Mouse (Mus musculus): ENCODE measurements around the gene Rpl27. TPM values are rescaled to one million over a fixed set of nuclear protein-coding genes. Genes with fewer than 3 reads are reported as not detected.
"Not testable (repeated sequence)": the region's sequence is repeated elsewhere in the genome, so short reads cannot be mapped to it uniquely, and the experiment has no call there.

Gene Rpl27
- total and polyA plus RNA-seq, 3 experiments: 595 to 2,621 TPM; not detected in 1

DNA sequence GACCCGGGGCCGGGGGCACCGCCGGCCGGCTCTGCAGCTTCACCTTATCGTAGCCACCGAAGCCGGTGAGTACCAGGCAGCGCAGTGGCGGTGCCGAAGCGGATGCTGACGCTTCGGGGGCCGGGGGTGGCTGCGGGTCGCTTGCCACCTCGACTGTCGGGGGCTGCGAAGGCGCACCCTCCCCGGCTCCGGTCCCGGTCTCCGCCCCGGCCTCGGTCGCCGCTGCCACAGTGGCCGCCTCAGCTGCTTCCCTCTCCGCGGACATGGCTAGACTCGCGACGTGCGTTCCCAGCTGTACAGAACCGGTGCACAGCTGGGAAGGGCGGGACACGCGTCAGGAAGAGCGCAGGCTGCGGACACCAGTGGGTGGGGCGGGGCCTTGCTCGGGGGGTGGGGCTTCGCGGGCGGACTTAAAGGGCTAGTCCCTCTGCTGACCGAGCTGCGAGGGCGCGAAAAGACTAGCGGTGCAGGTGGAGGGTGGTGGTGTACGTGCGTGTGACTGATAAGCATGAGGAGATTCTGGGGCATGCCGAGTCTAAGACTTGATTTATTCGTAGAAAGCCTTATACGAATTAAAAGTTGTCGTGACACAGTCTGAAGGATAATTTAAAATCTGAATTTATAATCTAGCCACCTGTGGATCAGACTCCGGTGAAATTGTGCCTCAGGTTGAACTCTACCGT lies 23.9 kb downstream of the Rpl27 start, which contains the start of gene Vat1:
TSS of gene Vat1 (minus strand) at position 362 of the 683 bp plus-strand sequence.
- TF ChIP-seq E2F4 (IDR thresholded peaks at IDR 0.05; ENCODE audit: borderline replicate concordance, low read depth, low read length) (peak; percentile 92), TAL1 (IDR thresholded peaks at IDR 0.05; ENCODE audit: low read length) (peak; percentile 34), MAFK (IDR thresholded peaks at IDR 0.05; ENCODE audit: borderline replicate concordance, low read depth, low read length) (no peak), ETS1 (IDR thresholded peaks at IDR 0.05; ENCODE audit: low read depth, low read length) (peak; percentile 78), SIN3A (IDR thresholded peaks at IDR 0.05; ENCODE audit: low read length) (peak; percentile 79; the same call in 1 of the 2 replicates), POLR2AphosphoS2 (IDR thresholded peaks at IDR 0.05; ENCODE audit: low read length) (no peak; the same call in 1 of the 2 replicates), KAT2A (conservative IDR thresholded peaks at IDR 0.05; ENCODE audit: low read depth, low read length) (no peak), BHLHE40 (IDR thresholded peaks at IDR 0.05; ENCODE audit: borderline replicate concordance, low read depth, low read length) (0 out of 2 replicates have a peak, but pooled peaks have one; percentile 41), EP300 (IDR thresholded peaks at IDR 0.05; ENCODE audit: low read depth in 1 of 2, low read length in 2 of 2) (peak in 1 of 2 experiments; percentile 13; a peak in 1 of 4 replicates), SMC3 (IDR thresholded peaks at IDR 0.05; ENCODE audit: low read depth, low read length) (no peak), RCOR1 (IDR thresholded peaks at IDR 0.05; ENCODE audit: low read depth, low read length) (peak; percentile 64), MYC (IDR thresholded peaks at IDR 0.05; ENCODE audit: low read depth, low read length) (0 out of 2 replicates have a peak, but pooled peaks have one; percentile 17), MAX (IDR thresholded peaks at IDR 0.05; ENCODE audit: low read length) (peak; percentile 19), USF1 (IDR thresholded peaks at IDR 0.05; ENCODE audit: low read depth, low read length) (no peak), GATA1 (IDR thresholded peaks at IDR 0.05; ENCODE audit: low read depth, low read length) (peak; percentile 22; the same call in 1 of the 2 replicates), MAZ (IDR thresholded peaks at IDR 0.05; ENCODE audit: low read depth, low read length) (peak; percentile 56; the same call in 1 of the 2 replicates), HCFC1 (IDR thresholded peaks at IDR 0.05; ENCODE audit: low read depth, low read length) (peak; percentile 52), UBTF (IDR thresholded peaks at IDR 0.05; ENCODE audit: borderline replicate concordance, insufficient read depth, low read depth, low read length) (peak; percentile 48; the same call in 1 of the 2 replicates), TBP (IDR thresholded peaks at IDR 0.05; ENCODE audit: low read depth, low read length) (no peak), POLR2A (IDR thresholded peaks at IDR 0.05; ENCODE audit: control insufficient read depth in 1 of 2, insufficient read depth in 1 of 2, low read depth in 1 of 2, low read length in 2 of 2, poor library complexity in 1 of 2) (peak; percentile 34 to 38; a peak in 1 of 4 replicates), ELF1 (IDR thresholded peaks at IDR 0.05; ENCODE audit: low read depth, low read length) (0 out of 2 replicates have a peak, but pooled peaks have one; percentile 51), MYB (IDR thresholded peaks at IDR 0.05; ENCODE audit: low read depth, low read length) (no peak), TCF12 (IDR thresholded peaks at IDR 0.05; ENCODE audit: low read depth, low read length) (peak; percentile 68), NRF1 (IDR thresholded peaks at IDR 0.05; ENCODE audit: insufficient read depth, low read depth, low read length, poor library complexity, severe bottlenecking) (peak; percentile 23; the same call in 1 of the 2 replicates), MXI1 (IDR thresholded peaks at IDR 0.05; ENCODE audit: low read depth, low read length) (peak; percentile 81), CHD1 (IDR thresholded peaks at IDR 0.05; ENCODE audit: low read depth, low read length) (no peak)
- Histone ChIP-seq H3K9me3 (replicated peaks; ENCODE audit: insufficient read depth, low read length) (no peaks in the 10 kb centered on the region), H3K9ac (ENCODE audit: control insufficient read depth, low read depth, low read length, poor library complexity, severe bottlenecking) (peak within 1 kb of the TSS; percentile 78), H3K27me3 (ENCODE audit: control insufficient read depth in 1 of 2, insufficient read depth in 2 of 2, low read length in 2 of 2) (no peaks in the 10 kb centered on the region), H3K4me3 (ENCODE audit: control insufficient read depth in 1 of 2, insufficient read depth in 1 of 2, low read depth in 2 of 2, low read length in 2 of 2) (peak within 1 kb of the TSS; percentile 70 to 84), H3K4me1 (ENCODE audit: control insufficient read depth in 1 of 2, insufficient read depth in 2 of 2, low read length in 2 of 2) (peaks cover 12 to 33% of the 10 kb centered on the region in 2 experiments), H3K79me2 (ENCODE audit: control insufficient read depth, insufficient read depth, low read length, poor library complexity) (peaks cover 6% of the 10 kb centered on the region; the same call in 1 of the 2 replicates), H3K36me3 (ENCODE audit: control insufficient read depth in 1 of 2, insufficient read depth in 2 of 2, low read length in 2 of 2) (peaks cover 0 to 27% of the 10 kb centered on the region in 2 experiments; a peak in 3 of 4 replicates), H3K27ac (ENCODE audit: control insufficient read depth, low read depth, low read length) (peak within 1 kb of the TSS; percentile 82)
- peak; percentile 89 for DNase-seq (ENCODE audit: low read depth, low spot score)

DNA sequence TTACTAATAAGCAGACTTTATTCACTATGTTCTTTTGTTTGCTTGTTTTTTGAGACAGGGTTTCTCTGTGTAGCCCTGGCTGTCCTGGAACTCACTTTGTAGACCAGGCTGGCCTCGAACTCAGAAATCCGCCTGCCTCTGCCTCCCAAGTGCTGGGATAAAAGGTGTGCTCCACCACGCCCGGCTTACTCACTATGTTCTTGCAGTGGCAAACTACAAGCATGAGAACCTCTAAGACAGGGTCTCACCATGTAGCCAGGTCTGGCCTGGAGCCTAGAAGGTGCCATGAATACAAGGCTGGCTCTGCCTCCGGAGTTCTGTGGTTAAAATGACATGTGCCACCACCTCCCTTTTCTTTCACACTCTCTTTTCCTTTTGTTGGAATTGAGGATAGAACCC lies 24.5 kb downstream of the Rpl27 start:
- H3K4me1 ChIP-seq (ENCODE audit: control insufficient read depth in 1 of 2, insufficient read depth in 2 of 2, low read length in 2 of 2): peaks cover 12 to 33% of the 10 kb centered on the region in 2 experiments
- H3K79me2 ChIP-seq (ENCODE audit: control insufficient read depth, insufficient read depth, low read length, poor library complexity); H3K27me3 ChIP-seq (ENCODE audit: control insufficient read depth in 1 of 2, insufficient read depth in 2 of 2, low read length in 2 of 2); H3K27ac ChIP-seq (ENCODE audit: control insufficient read depth, low read depth, low read length); H3K9me3 ChIP-seq (replicated peaks; ENCODE audit: insufficient read depth, low read length): not testable (repeated sequence)
- H3K9ac ChIP-seq (ENCODE audit: control insufficient read depth, low read depth, low read length, poor library complexity, severe bottlenecking): peak overlapping the region; percentile 78
- H3K36me3 ChIP-seq (ENCODE audit: control insufficient read depth in 1 of 2, insufficient read depth in 2 of 2, low read length in 2 of 2): peaks cover 0 to 27% of the 10 kb centered on the region in 2 experiments; a peak in 3 of 4 replicates
- H3K4me3 ChIP-seq (ENCODE audit: control insufficient read depth in 1 of 2, insufficient read depth in 1 of 2, low read depth in 2 of 2, low read length in 2 of 2): peak overlapping the region; percentile 70 to 82
- DNase-seq (ENCODE audit: low read depth, low spot score): peak; percentile 47

Measured in MEL (cell line).